Mouse (Mus musculus): ENCODE results near the gene Zdhhc6. TPM values are rescaled to one million over a fixed set of nuclear protein-coding genes. Genes with fewer than 3 reads are reported as not detected.

The Zdhhc6 gene
- polyA plus RNA-seq, 1 experiment from 2014 or later = 98.6 TPM

DNA sequence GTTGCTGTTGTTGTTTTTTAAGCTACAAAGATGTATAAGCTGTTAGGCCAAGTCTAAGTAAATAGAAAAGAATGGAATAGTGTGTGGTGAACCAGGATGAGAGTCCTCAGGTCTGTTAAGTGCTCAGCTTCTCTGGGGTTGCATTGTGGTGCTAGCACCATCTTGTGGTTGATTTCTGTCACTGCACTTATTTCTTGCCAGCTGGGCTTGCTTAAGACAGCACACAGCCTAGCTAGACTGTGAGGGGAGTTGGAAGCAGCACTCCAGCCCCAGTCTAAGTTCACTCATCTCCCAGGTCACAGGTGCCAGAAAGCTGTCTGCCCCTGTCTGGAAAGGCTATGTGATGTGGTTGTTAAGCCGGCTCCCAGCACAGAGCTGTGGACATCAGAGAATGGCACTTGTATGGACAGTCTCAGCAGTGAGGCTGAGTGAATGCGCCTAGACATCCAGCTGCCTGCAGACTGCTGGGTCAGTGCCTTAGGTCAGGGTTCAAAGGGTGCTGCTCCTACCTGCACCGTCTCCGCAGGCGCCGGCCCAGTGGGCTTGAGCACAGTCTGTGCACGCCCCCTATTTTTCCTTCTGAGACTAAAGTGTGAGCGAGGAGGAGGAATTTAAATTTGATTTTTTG lies 16.9 kb upstream of the Zdhhc6 start:
- H3K36me3 ChIP-seq = peaks cover 44% of the 10 kb centered on the region
- H3K9ac ChIP-seq = no peak overlapping the region
- H3K4me2 ChIP-seq = no peak overlapping the region
- 89% methylated on average over 8 of the region's 8 CpGs for WGBS
- no peaks in the 10 kb centered on the region for H3K9me3 ChIP-seq (replicated peaks)
- H3K27me3 ChIP-seq = no peaks in the 10 kb centered on the region
- H3K27ac ChIP-seq = no peak overlapping the region
- H3K4me3 ChIP-seq (replicated peaks) = no peak overlapping the region
- H3K4me1 ChIP-seq = no peaks in the 10 kb centered on the region
- peak; percentile 71; the same call in 1 of the 2 replicates for ATAC-seq (replicated peaks; ENCODE audit: low FRiP score)

DNA sequence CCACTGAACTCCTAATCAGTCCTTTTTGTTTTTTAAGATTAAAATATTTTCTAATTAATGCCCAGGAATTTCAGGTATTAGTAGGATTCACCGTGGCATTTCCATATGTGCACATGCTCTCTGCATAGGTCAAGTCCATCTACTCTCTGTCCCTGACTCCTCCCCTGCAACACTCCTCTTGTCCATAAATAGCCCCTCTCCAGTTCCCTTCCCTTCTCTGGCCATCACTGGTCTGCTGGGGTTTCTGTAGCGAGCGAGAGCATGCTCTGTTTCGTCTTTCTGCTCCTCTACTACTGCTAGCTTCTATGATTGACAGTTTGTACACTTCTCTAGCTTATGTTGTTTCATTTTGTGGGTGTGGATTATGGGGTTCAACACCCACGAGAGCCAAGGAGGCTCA lies 15.9 kb upstream of the Zdhhc6 start:
- Histone ChIP-seq H3K27ac (no peak overlapping the region), H3K4me1 (no peaks in the 10 kb centered on the region), H3K27me3 (no peaks in the 10 kb centered on the region), H3K4me3 (replicated peaks) (no peak overlapping the region), H3K9ac (no peak overlapping the region), H3K4me2 (no peak overlapping the region), H3K36me3 (peaks cover 46% of the 10 kb centered on the region), H3K9me3 (replicated peaks) (no peaks in the 10 kb centered on the region)
- WGBS = 93% methylated on average over 5 of the region's 5 CpGs
- no peak for ATAC-seq (replicated peaks; ENCODE audit: low FRiP score)

DNA sequence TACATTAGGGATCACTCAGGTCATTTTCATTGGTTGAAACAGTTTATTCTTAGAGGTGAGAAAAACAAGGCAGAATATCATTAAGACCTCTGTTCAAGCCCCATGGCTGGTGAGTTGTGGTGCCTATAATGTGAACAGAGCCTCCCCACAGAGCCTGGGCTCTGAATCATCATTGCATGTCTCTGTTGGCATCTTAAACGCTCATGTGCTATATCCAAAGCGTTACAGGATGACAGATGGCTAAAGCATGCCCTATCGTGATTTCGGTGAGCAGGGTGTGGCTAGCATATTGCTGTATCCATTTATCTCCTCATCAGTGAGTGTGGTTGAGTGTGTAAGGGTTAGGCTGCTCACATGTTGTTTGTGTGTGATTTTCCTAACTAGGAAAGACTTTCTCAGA lies 11.7 kb upstream of the Zdhhc6 start:
- Histone ChIP-seq H3K9me3 (replicated peaks) (no peaks in the 10 kb centered on the region), H3K4me3 (replicated peaks) (no peak overlapping the region), H3K4me1 (no peaks in the 10 kb centered on the region), H3K27me3 (no peaks in the 10 kb centered on the region), H3K4me2 (no peak overlapping the region), H3K27ac (no peak overlapping the region), H3K9ac (no peak overlapping the region), H3K36me3 (peaks cover 66% of the 10 kb centered on the region)
- no peak for ATAC-seq (replicated peaks; ENCODE audit: low FRiP score)
- 84% methylated on average over 4 of the region's 4 CpGs for WGBS

DNA sequence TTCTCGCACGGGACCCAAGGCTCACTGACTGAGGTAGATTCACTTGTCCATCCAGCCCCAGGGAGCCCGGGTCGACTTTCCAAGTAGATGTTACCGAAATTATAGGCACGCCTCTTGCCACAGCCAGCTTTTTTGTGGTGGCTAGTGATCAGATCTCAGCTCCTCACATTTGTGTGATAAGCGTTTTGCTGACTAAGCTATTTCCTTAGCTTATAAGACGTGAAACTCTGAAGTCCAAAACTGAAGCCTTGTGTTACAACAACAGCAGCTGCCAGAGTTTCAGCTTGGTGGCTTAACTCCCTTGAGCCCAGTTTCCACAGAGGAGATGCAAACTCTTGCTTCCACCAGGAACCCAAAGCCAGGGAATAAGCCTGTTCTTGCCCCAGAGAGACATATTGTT lies 6.8 kb upstream of the Zdhhc6 start:
- Histone ChIP-seq H3K9me3 (replicated peaks) (no peaks in the 10 kb centered on the region), H3K36me3 (peaks cover 29% of the 10 kb centered on the region), H3K4me1 (peaks cover 2% of the 10 kb centered on the region; the same call in 1 of the 2 replicates), H3K27me3 (no peaks in the 10 kb centered on the region), H3K27ac (no peak overlapping the region), H3K9ac (no peak overlapping the region), H3K4me3 (replicated peaks) (no peak overlapping the region), H3K4me2 (no peak overlapping the region)
- WGBS = 94% methylated on average over 8 of the region's 8 CpGs
- no peak for ATAC-seq (replicated peaks; ENCODE audit: low FRiP score)

DNA sequence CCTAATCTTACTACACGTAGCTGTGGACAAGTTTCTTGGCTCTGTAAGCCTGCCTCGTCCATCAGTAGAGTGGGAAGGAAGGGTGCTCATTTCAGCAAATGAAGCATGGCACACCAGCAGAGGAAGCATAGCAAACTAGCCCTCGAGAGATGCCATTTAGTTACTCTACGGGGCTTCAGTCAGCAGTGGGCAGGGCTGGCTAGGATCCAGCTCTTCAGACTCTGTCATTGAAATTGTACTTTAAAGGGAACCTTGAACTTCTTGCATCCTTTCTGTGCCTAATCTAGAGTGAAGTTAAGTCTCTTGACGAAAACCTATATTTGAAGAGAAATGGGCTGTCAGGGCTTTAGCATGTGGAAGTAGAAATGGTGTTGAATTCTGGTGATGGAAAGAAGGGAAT lies 3.7 kb upstream of the Zdhhc6 start:
- H3K36me3 ChIP-seq = peaks cover 22% of the 10 kb centered on the region
- no peak overlapping the region for H3K4me2 ChIP-seq
- 73% methylated on average over 5 of the region's 5 CpGs for WGBS
- no peak for ATAC-seq (replicated peaks; ENCODE audit: low FRiP score)
- no peak overlapping the region for H3K9ac ChIP-seq
- H3K4me3 ChIP-seq (replicated peaks) = no peak overlapping the region
- no peak overlapping the region for H3K27ac ChIP-seq
- H3K4me1 ChIP-seq = peaks cover 20% of the 10 kb centered on the region
- no peaks in the 10 kb centered on the region for H3K27me3 ChIP-seq
- no peaks in the 10 kb centered on the region for H3K9me3 ChIP-seq (replicated peaks)

DNA sequence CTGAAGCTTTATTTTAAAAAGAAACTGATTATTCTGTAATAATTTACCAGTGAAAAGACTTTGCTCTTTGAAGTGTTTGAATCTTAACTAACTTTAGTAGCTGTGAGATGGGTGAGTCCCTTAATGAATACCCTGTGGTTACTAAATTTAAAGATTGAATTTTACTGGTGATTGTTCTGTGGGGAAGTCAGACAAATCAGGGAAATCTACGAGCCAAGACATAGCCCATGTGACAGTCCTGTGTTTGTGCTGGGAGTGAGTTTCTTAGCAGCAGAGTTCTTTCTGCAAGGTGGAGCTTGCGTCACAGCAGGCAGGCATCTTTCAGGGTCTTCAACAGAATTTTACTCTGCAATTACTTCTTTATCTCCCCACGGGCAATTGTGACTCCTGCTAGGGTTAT lies 3.2 kb upstream of the Zdhhc6 start:
- Histone ChIP-seq H3K27ac (no peak overlapping the region), H3K4me1 (peaks cover 25% of the 10 kb centered on the region), H3K4me2 (no peak overlapping the region), H3K9ac (no peak overlapping the region), H3K27me3 (no peaks in the 10 kb centered on the region), H3K36me3 (peaks cover 20% of the 10 kb centered on the region; the same call in 1 of the 2 replicates), H3K9me3 (replicated peaks) (no peaks in the 10 kb centered on the region), H3K4me3 (replicated peaks) (no peak overlapping the region)
- WGBS = 74% methylated on average over 3 of the region's 3 CpGs
- no peak for ATAC-seq (replicated peaks; ENCODE audit: low FRiP score)

DNA sequence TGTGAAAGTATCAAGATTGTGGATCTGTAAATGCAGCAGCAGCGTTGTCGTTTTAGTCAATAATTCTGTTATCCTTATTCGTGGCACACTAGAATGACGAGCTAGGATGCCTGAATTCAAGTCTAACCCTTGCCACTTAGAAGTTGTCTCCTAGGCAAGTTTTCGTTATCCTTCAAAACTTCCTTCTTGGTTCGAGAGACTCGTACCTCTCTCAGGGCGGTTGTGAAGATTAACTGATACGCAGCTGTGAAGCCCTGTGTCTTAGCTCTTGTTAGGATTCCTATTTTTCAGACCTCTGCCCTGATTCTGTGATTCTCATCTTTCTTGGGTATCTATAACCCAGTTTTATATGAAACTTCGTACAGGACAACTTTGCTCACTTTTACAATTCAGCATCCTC lies 1.1 kb upstream of the Zdhhc6 start:
- ATAC-seq (replicated peaks; ENCODE audit: low FRiP score) = no peak

DNA sequence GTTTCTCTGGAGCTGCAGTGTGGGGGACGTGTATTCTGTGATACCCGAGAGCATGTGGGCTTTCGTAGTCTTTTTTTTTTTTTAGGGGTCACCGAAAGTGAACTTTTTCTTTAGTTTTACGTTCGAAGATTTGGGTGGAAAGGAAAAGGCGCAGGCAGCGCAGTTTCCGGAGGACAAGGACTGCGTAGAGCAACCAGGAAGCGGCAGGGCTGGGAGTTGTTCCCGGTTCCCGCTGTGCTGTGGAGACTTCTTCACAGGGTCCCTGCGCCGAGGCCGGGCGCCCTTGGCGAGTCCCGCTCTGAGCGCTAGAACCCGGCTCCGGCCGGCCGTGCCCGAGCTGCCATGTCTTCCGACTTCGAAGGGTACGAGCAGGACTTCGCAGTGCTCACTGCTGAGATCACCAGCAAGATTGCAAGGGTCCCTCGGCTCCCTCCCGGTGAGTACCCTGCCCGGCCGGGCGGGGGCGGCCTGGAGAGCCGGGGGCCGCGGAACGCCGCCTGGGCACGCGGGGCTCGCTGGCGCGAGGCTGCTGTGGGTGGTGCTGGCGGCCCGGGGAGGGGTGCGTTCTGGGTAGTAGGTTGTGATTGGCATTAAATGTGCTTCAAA lies 380 bp upstream of the Zdhhc6 start, which contains the start of gene Vti1a:
TSS of gene Vti1a (plus strand) at position 187 of the 606 bp plus-strand sequence.
- peak within 1 kb of the TSS; percentile 83 for H3K4me2 ChIP-seq
- peak; percentile 92 for ATAC-seq (replicated peaks; ENCODE audit: low FRiP score)
- H3K27me3 ChIP-seq = no peaks in the 10 kb centered on the region
- under 1% methylated on average over 48 of the region's 48 CpGs for WGBS
- H3K4me3 ChIP-seq (replicated peaks) = peak within 1 kb of the TSS; percentile 82
- peak within 1 kb of the TSS; percentile 87 for H3K9ac ChIP-seq
- H3K36me3 ChIP-seq = peaks cover 18% of the 10 kb centered on the region
- peak within 1 kb of the TSS; percentile 92 for H3K27ac ChIP-seq
- peaks cover 34% of the 10 kb centered on the region for H3K4me1 ChIP-seq
- H3K9me3 ChIP-seq (replicated peaks) = no peaks in the 10 kb centered on the region

More for the DNA sequence above, 1.1 kb upstream of the Zdhhc6 start:
- peak overlapping the region; percentile 82 for H3K4me3 ChIP-seq (replicated peaks)
- peaks cover 34% of the 10 kb centered on the region for H3K4me1 ChIP-seq
- no peak overlapping the region for H3K27ac ChIP-seq
- H3K9me3 ChIP-seq (replicated peaks) = no peaks in the 10 kb centered on the region
- H3K27me3 ChIP-seq = no peaks in the 10 kb centered on the region
- WGBS = 58% methylated on average over 10 of the region's 10 CpGs
- peak overlapping the region; percentile 83 for H3K4me2 ChIP-seq
- H3K36me3 ChIP-seq = peaks cover 11% of the 10 kb centered on the region
- peak overlapping the region; percentile 87 for H3K9ac ChIP-seq

DNA sequence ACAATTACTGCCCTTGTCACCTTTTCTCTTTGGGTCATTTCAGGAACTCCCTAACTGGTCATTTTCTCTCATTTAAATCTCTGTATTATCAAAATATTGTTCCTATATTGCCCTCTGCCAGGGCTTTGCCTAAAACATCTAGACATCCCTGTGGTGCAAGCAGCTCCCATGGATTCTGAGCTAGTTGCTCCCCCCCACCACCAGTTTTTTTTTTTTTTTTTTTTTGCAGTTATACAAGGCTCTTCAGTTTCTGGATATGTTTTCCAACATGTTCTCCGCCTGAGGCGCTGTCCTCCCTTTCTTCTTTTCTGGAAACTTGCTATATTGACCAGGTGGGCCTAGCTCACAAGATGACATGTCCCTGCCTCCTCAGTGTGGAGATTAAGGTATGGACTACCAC lies 2.2 kb downstream of the Zdhhc6 start:
- Histone ChIP-seq H3K27ac (no peak overlapping the region), H3K9me3 (replicated peaks) (no peaks in the 10 kb centered on the region), H3K36me3 (peaks cover 44% of the 10 kb centered on the region), H3K4me2 (no peak overlapping the region), H3K27me3 (no peaks in the 10 kb centered on the region), H3K4me3 (replicated peaks) (no peak overlapping the region), H3K9ac (no peak overlapping the region), H3K4me1 (peaks cover 34% of the 10 kb centered on the region)
- 96% methylated on average over 2 of the region's 2 CpGs for WGBS
- no peak for ATAC-seq (replicated peaks; ENCODE audit: low FRiP score)

DNA sequence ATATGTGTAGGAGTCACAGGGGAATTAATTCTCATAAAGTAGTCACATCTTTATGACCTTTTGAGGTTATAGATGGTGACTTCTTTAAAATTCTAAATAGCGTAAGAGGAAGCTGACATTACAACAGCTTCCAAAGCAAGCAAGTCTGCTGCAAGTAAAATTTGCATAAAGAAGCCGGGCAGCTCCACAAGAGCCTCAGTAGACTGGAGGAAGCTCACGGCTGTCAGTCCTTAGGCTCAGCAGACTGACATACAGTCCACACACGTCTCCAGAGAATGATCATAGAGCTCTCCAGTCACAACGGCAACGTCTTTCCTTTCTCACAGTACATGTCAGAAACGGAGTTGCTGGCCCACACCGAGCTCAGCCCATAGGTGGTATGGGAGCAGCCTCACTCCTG lies 4.0 kb downstream of the Zdhhc6 start:
- no peak overlapping the region for H3K4me2 ChIP-seq
- peaks cover 58% of the 10 kb centered on the region for H3K36me3 ChIP-seq
- H3K9me3 ChIP-seq (replicated peaks) = no peaks in the 10 kb centered on the region
- H3K9ac ChIP-seq = no peak overlapping the region
- H3K4me1 ChIP-seq = peaks cover 26% of the 10 kb centered on the region
- no peak overlapping the region for H3K4me3 ChIP-seq (replicated peaks)
- ATAC-seq (replicated peaks; ENCODE audit: low FRiP score) = no peak
- no peak overlapping the region for H3K27ac ChIP-seq
- 90% methylated on average over 8 of the region's 8 CpGs for WGBS
- no peaks in the 10 kb centered on the region for H3K27me3 ChIP-seq

DNA sequence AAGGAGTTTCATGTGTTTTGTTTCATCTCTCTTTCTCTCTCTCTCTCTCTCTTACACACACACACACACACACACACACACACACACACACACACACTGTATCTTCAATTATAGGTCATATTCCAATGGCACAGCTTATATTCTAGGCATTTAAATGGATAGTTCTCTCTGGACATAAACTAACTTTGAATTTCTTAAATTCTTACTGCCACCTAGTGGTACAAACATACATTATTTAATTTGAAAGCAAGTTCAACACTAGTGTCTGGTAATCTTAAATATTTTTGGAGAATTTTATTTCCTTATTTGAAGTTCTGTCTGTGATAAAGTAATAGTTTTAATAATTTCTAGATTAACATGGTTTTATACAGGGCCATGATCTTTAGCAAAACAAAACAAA lies 10.8 kb downstream of the Zdhhc6 start:
- no peaks in the 10 kb centered on the region for H3K4me1 ChIP-seq
- no peak for ATAC-seq (replicated peaks; ENCODE audit: low FRiP score)
- no peak overlapping the region for H3K4me2 ChIP-seq
- no peaks in the 10 kb centered on the region for H3K9me3 ChIP-seq (replicated peaks)
- H3K27me3 ChIP-seq = no peaks in the 10 kb centered on the region
- H3K9ac ChIP-seq = no peak overlapping the region
- H3K27ac ChIP-seq = no peak overlapping the region
- no peak overlapping the region for H3K4me3 ChIP-seq (replicated peaks)
- H3K36me3 ChIP-seq = peaks cover 88% of the 10 kb centered on the region

DNA sequence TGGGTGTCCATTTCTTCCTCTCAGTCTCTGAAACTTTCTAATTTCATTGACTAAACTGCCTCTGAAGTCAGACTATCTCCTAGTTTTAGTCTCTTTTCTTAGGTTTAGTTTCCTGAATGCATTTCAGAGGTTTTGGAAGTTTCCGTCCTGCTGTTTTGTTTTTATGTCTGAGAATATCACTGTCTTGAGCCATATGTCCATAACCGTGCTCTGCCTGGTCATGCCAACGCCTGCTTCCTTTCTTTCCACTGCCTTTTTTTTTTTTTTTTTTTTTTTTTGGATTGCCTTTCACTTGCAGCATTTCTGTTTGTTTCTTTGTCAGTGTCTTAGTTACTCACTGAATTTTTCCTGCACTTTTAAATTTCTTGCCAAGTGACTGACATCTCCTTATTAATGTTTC lies 15.3 kb downstream of the Zdhhc6 start:
- 86% methylated on average over 3 of the region's 3 CpGs for WGBS
- Histone ChIP-seq H3K36me3 (peaks cover 87% of the 10 kb centered on the region), H3K4me2 (no peak overlapping the region), H3K27ac (no peak overlapping the region), H3K9me3 (replicated peaks) (no peaks in the 10 kb centered on the region), H3K4me3 (replicated peaks) (no peak overlapping the region), H3K27me3 (no peaks in the 10 kb centered on the region), H3K4me1 (no peaks in the 10 kb centered on the region), H3K9ac (no peak overlapping the region)
- no peak for ATAC-seq (replicated peaks; ENCODE audit: low FRiP score)

DNA sequence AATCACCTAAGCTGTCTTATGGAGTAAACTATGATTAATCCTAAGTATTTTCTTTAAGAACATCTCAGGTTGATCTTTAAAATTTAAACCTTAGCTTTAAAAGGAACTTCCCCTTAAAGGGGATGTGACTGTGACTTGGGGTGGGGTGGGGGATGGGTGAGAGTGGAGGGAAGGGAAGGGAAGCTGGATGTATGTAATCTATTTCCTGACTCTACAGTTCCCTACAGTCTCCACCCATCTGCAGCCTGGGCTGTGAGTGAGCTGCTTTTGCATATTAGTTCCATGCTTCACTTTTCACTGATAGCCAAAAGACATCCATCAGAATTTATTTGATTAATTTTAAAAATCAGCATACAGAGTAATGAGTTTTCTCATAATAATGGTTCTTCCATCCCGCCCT lies 16.5 kb downstream of the Zdhhc6 start:
- Histone ChIP-seq H3K9me3 (replicated peaks) (no peaks in the 10 kb centered on the region), H3K36me3 (peaks cover 95% of the 10 kb centered on the region), H3K9ac (no peak overlapping the region), H3K27me3 (no peaks in the 10 kb centered on the region), H3K27ac (no peak overlapping the region), H3K4me3 (replicated peaks) (no peak overlapping the region), H3K4me1 (no peaks in the 10 kb centered on the region), H3K4me2 (no peak overlapping the region)
- 92% methylated on average over 1 of the region's 1 CpGs for WGBS
- no peak for ATAC-seq (replicated peaks; ENCODE audit: low FRiP score)

All from kidney, embryonic 15.5 days (tissue).